Mouse (Mus musculus) CH12.LX (cell line): ENCODE results near the gene Mtr. TPM values are rescaled to one million over a fixed set of nuclear protein-coding genes. Genes with fewer than 3 reads are reported as not detected.

Experiments
- DNase-seq: peaks from one replicate; pipeline ENCODE4 v3.0.0-alpha.2; 2013; ENCODE audit errors: extremely low read depth
- H3K27ac ChIP-seq: 2 replicates; pipeline ENCODE4 v1.5.1; 2012; ENCODE audit warnings: low read depth, mild to moderate bottlenecking, control low read depth, moderate library complexity; ENCODE audit not compliant: insufficient read depth
- H3K27me3 ChIP-seq: replicated peaks from 2 replicates; pipeline ENCODE3; 2012; ENCODE audit warnings: inconsistent platforms
- H3K36me3 ChIP-seq, 2 experiments: replicated peaks in 1 of 2; 2 replicates each; pipeline versions ENCODE3 to v1.6.1; 2012; ENCODE audit warnings: inconsistent platforms in 1 of 2, low read length in 1 of 2, mild to moderate bottlenecking in 1 of 2, mixed read lengths in 1 of 2, moderate library complexity in 1 of 2; ENCODE audit not compliant: control insufficient read depth in 1 of 2, insufficient read depth in 1 of 2
- H3K4me1 ChIP-seq, 2 experiments: 2 replicates each; pipeline ENCODE4 v1.6.1; 2012; ENCODE audit warnings: inconsistent platforms in 1 of 2, moderate library complexity in 1 of 2; ENCODE audit not compliant: insufficient read depth in 2 of 2, control insufficient read depth in 1 of 2
- H3K4me2 ChIP-seq: 2 replicates; pipeline ENCODE4 v1.6.1; 2012; ENCODE audit warnings: low read depth, mild to moderate bottlenecking, control low read depth; ENCODE audit not compliant: poor library complexity, insufficient read depth, severe bottlenecking
- H3K4me3 ChIP-seq, 3 experiments: fragments of 150-350 bp in 1 of 3; sonication (generic) in 1 of 3; replicated peaks in 1 of 3; 2 replicates each; pipeline versions ENCODE3 to v1.5.1; 2011 to 2012; ENCODE audit warnings: low read depth in 2 of 3, low read length in 2 of 3, mild to moderate bottlenecking in 2 of 3, moderate library complexity in 2 of 3, control low read depth in 1 of 3, improper control_type of control experiment in 1 of 3, inconsistent platforms in 1 of 3, mixed read lengths in 1 of 3; ENCODE audit not compliant: poor library complexity in 1 of 3
- H3K79me2 ChIP-seq: replicated peaks from 2 replicates; pipeline ENCODE4 v1.6.1; 2012; ENCODE audit warnings: mild to moderate bottlenecking, moderate library complexity; ENCODE audit not compliant: control insufficient read depth, poor library complexity, insufficient read depth, severe bottlenecking; ENCODE audit errors: extremely low read depth
- H3K9ac ChIP-seq: 2 replicates; pipeline ENCODE4 v1.6.1; 2012; ENCODE audit warnings: low read depth, mild to moderate bottlenecking, control low read depth, moderate library complexity; ENCODE audit not compliant: insufficient read depth
- H3K9me3 ChIP-seq: replicated peaks from 2 replicates; pipeline ENCODE3; 2012; ENCODE audit warnings: low read length, inconsistent platforms, mixed read lengths
- CHD1 ChIP-seq: IDR thresholded peaks from 2 replicates; pipeline ENCODE4 v1.6.1; 2012; ENCODE audit warnings: low read depth, low read length, improper control_type of control experiment, inconsistent platforms
- E2F4 ChIP-seq: IDR thresholded peaks from 2 replicates; pipeline ENCODE4 v1.6.1; 2011; ENCODE audit warnings: low read depth, low read length, improper control_type of control experiment; ENCODE audit not compliant: insufficient replicate concordance
- ETS1 ChIP-seq: conservative IDR thresholded peaks from 2 replicates; pipeline ENCODE4 v1.6.1; 2012; ENCODE audit warnings: low read depth, mild to moderate bottlenecking, inconsistent platforms, low read length, improper control_type of control experiment, moderate library complexity
- GABPA ChIP-seq: IDR thresholded peaks from 2 replicates; pipeline ENCODE4 v1.6.1; 2012; ENCODE audit warnings: low read depth, low read length, improper control_type of control experiment, inconsistent platforms; ENCODE audit not compliant: insufficient replicate concordance
- HCFC1 ChIP-seq: IDR thresholded peaks from 2 replicates; pipeline ENCODE4 v1.6.1; 2012; ENCODE audit warnings: low read depth, mild to moderate bottlenecking, inconsistent platforms, low read length, improper control_type of control experiment
- IRF4 ChIP-seq: IDR thresholded peaks from 2 replicates; pipeline ENCODE4 v1.6.1; 2014; ENCODE audit warnings: low read depth, mild to moderate bottlenecking, inconsistent platforms, low read length, improper control_type of control experiment
- JUN ChIP-seq: IDR thresholded peaks from 2 replicates; pipeline ENCODE4 v1.6.1; 2011; ENCODE audit warnings: low read depth, mild to moderate bottlenecking, low read length, improper control_type of control experiment, moderate library complexity; ENCODE audit not compliant: insufficient read depth
- JUND ChIP-seq: conservative IDR thresholded peaks from 2 replicates; pipeline ENCODE4 v1.6.1; 2011; ENCODE audit warnings: low read depth, low read length, improper control_type of control experiment
- KAT2A ChIP-seq: IDR thresholded peaks from 2 replicates; pipeline ENCODE4 v1.6.1; 2012; ENCODE audit warnings: low read length, improper control_type of control experiment, inconsistent platforms; ENCODE audit not compliant: insufficient replicate concordance
- MAFK ChIP-seq: IDR thresholded peaks from 2 replicates; pipeline ENCODE4 v1.6.1; 2011; ENCODE audit warnings: low read length, improper control_type of control experiment; ENCODE audit not compliant: insufficient replicate concordance
- MAX ChIP-seq: IDR thresholded peaks from 2 replicates; pipeline ENCODE4 v1.6.1; 2011; ENCODE audit warnings: low read length, improper control_type of control experiment
- MAZ ChIP-seq: IDR thresholded peaks from 2 replicates; pipeline ENCODE4 v1.6.1; 2012; ENCODE audit warnings: low read depth, mild to moderate bottlenecking, inconsistent platforms, low read length, improper control_type of control experiment, moderate library complexity
- MEF2A ChIP-seq: IDR thresholded peaks from 2 replicates; pipeline ENCODE4 v1.6.1; 2014; ENCODE audit warnings: low read depth, mild to moderate bottlenecking, inconsistent platforms, low read length, improper control_type of control experiment, borderline replicate concordance
- MXI1 ChIP-seq: IDR thresholded peaks from 2 replicates; pipeline ENCODE4 v1.6.1; 2011; ENCODE audit warnings: mild to moderate bottlenecking, low read depth, low read length, improper control_type of control experiment
- POLR2A ChIP-seq: IDR thresholded peaks from 2 replicates; pipeline ENCODE4 v1.6.1; 2011; ENCODE audit warnings: low read depth, mild to moderate bottlenecking, improper control_type of control experiment, low read length
- POLR2AphosphoS2 ChIP-seq: IDR thresholded peaks from 2 replicates; pipeline ENCODE4 v1.6.1; 2011; ENCODE audit warnings: low read depth, low read length, improper control_type of control experiment
- RCOR1 ChIP-seq: conservative IDR thresholded peaks from 2 replicates; pipeline ENCODE4 v1.6.1; 2012; ENCODE audit warnings: low read depth, mild to moderate bottlenecking, inconsistent platforms, low read length, improper control_type of control experiment
- SIN3A ChIP-seq: IDR thresholded peaks from 2 replicates; pipeline ENCODE4 v1.6.1; 2012; ENCODE audit warnings: low read length, improper control_type of control experiment, inconsistent platforms
- UBTF ChIP-seq: IDR thresholded peaks from 2 replicates; pipeline ENCODE4 v1.6.1; 2012; ENCODE audit warnings: low read depth, mild to moderate bottlenecking, inconsistent platforms, low read length, improper control_type of control experiment, moderate library complexity
- USF2 ChIP-seq: conservative IDR thresholded peaks from 2 replicates; pipeline ENCODE4 v1.6.1; 2011; ENCODE audit warnings: low read depth, low read length, improper control_type of control experiment
- ZC3H11A ChIP-seq: IDR thresholded peaks from 2 replicates; pipeline ENCODE4 v1.6.1; 2012; ENCODE audit warnings: low read depth, mild to moderate bottlenecking, inconsistent platforms, low read length, improper control_type of control experiment
- ZKSCAN1 ChIP-seq: IDR thresholded peaks from 2 replicates; pipeline ENCODE4 v1.6.1; 2012; ENCODE audit warnings: low read depth, inconsistent platforms, low read length, improper control_type of control experiment, borderline replicate concordance
- ZMIZ1 ChIP-seq: IDR thresholded peaks from 2 replicates; pipeline ENCODE4 v1.6.1; 2012; ENCODE audit warnings: low read depth, mild to moderate bottlenecking, inconsistent platforms, low read length, improper control_type of control experiment
- dilution Hi-C: fragments of 300-500 bp; cut with MboI; formaldehyde crosslinking; loops from 2 replicates; pipeline ENCODE4 v1.14.3; 2020; ENCODE audit warnings: low sequenced_read_pairs; ENCODE audit not compliant: extremely low pct_unique_long_range_greater_than_20kb, extremely low pct_ligation_motif_present
- in situ Hi-C: fragments of 300-500 bp; cut with MboI; formaldehyde crosslinking; loops from 3 replicates; pipeline ENCODE4 v1.14.3; 2019; ENCODE audit warnings: low sequenced_read_pairs, low pct_ligation_motif_present, low pct_unique_long_range_greater_than_20kb, mixed read lengths
- polyA plus RNA-seq: library from polyadenylated mRNA; unstranded; fragments of >175 nt; gene quantifications from 2 replicates; pipeline ENCODE4 v1.2.1, GENCODE M21; 2012; ENCODE audit warnings: low read depth; ENCODE audit not compliant: insufficient read length
- total RNA-seq, 2 experiments: library from RNA; depleted of rRNA; stranded (reverse); fragments of 300-350 nt in 1 of 2; fragments of >200 nt in 1 of 2; gene quantifications; 2 replicates each; pipeline ENCODE4 v1.2.3; 2012 to 2014

The Mtr gene
- total and polyA plus RNA-seq, 3 experiments = 13.2 to 28.6 (median 22.0) TPM

DNA sequence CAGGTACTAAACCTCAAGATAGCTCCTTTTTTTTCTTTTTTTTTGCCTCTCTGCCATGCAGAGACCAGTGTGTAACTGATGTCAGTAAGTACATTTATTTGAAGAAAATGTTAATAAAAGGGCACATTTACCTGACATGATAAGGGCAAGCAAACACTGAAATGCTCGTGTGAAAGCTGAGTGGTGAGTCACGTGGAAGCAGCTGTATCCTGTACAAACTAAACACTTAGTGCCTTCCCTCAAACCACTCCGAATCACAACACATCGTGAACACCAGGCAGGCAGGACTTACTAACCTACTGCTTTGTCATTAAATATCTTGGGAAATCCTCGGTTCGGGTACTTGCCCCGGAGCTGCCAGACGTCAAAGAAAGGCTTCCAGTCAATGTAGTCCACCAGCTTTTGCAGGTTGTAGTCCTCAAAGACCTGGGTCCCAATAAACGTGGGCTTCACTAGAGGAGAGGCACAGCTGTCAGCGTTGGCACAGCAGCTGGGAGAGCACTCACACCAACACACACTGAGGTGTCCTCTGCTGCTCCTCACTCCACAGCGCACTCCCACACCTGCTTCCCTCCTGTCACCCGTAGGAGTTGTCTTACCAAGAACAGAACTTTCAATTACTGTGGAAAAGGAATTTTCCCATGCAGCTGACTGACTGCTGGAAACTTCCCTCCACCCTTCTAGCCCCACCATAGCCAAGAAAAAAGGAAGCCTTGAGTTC lies 62.8 kb downstream of the Mtr start:
- dilution Hi-C loops = no loop called here
- Histone ChIP-seq H3K4me1 (no peaks in the 10 kb centered on the region), H3K9ac (no peak overlapping the region), H3K4me3 (no peak overlapping the region), H3K36me3 (peaks cover 35 to 88% of the 10 kb centered on the region in 2 experiments), H3K4me2 (no peak overlapping the region), H3K79me2 (no peaks in the 10 kb centered on the region), H3K27ac (no peak overlapping the region), H3K9me3 (no peaks in the 10 kb centered on the region), H3K27me3 (no peaks in the 10 kb centered on the region)
- TF ChIP-seq MAFK (no peak), MAZ (no peak), KAT2A (no peak), GABPA (no peak), MXI1 (no peak), UBTF (no peak), IRF4 (no peak), JUND (no peak), HCFC1 (no peak), ETS1 (no peak), JUN (no peak), POLR2A (no peak), E2F4 (no peak), MAX (no peak), CHD1 (no peak)
- no peak for DNase-seq
- in situ Hi-C loops = no loop called here

GRCm38 (mm10) chr13:12189219-12189618 lies 68.7 kb downstream of the Mtr start:
- TF ChIP-seq ETS1 (no peak), POLR2AphosphoS2 (no peak), CHD1 (no peak), ZC3H11A (no peak), ZKSCAN1 (no peak), MXI1 (no peak), USF2 (no peak), IRF4 (no peak), ZMIZ1 (no peak), MEF2A (no peak), RCOR1 (no peak), SIN3A (no peak)
- dilution Hi-C loops (no loop called here), in situ Hi-C loops (no loop called here)
- no peak overlapping the region for H3K4me2 ChIP-seq
- DNase-seq = no peak
- no peak overlapping the region for H3K4me3 ChIP-seq
- H3K9ac ChIP-seq = no peak overlapping the region
- no peaks in the 10 kb centered on the region for H3K27me3 ChIP-seq
- H3K4me1 ChIP-seq = no peaks in the 10 kb centered on the region
- no peaks in the 10 kb centered on the region for H3K79me2 ChIP-seq
- H3K27ac ChIP-seq = no peak overlapping the region
- H3K9me3 ChIP-seq = no peaks in the 10 kb centered on the region
- peaks cover 42 to 79% of the 10 kb centered on the region in 2 experiments for H3K36me3 ChIP-seq
